ENCODE assay signal across 8 mouse cellular contexts in genomic region chr4:86748336-86749291, GRCm38 (mm10). TPM values are rescaled to one million over a fixed set of nuclear protein-coding genes. Genes with fewer than 3 reads are reported as not detected.
DNase-seq lines count a peak whose midpoint lies in the region; ATAC-seq and TF ChIP-seq lines count a peak whose summit lies in the region.

Gene Dennd4c (plus strand): TSS chr4:86748555.

- under 1% methylated on average over 89 of the region's 95 CpGs for WGBS in forebrain, embryonic 16.5 days
- WGBS in lung, embryonic 15.5 days: under 1% methylated on average over 77 of the region's 95 CpGs

- peak within 1 kb of the TSS; percentile 57; the same call in 1 of the 2 replicates for H3K27ac ChIP-seq in forebrain, embryonic 16.5 days (ENCODE audit: low read length)
- peak within 1 kb of the TSS; percentile 92 for H3K27ac ChIP-seq in lung, embryonic 15.5 days

- H3K4me1 ChIP-seq in G1E (ENCODE audit: insufficient read depth, low read depth, low read length): peaks cover 35% of the 10 kb centered on the region
- peaks cover 10% of the 10 kb centered on the region for H3K4me1 ChIP-seq in forebrain, embryonic 16.5 days (replicated peaks; ENCODE audit: control insufficient read depth, insufficient read depth, low read length)
- peaks cover 17% of the 10 kb centered on the region for H3K4me1 ChIP-seq in lung, embryonic 15.5 days

- no peaks in the 10 kb centered on the region for H3K9me3 ChIP-seq in G1E (replicated peaks)
- H3K9me3 ChIP-seq in forebrain, embryonic 16.5 days (ENCODE audit: control insufficient read depth, low read length): no peaks in the 10 kb centered on the region
- no peaks in the 10 kb centered on the region for H3K9me3 ChIP-seq in lung, embryonic 15.5 days

- no peak for TF ChIP-seq CTCF in G1E (IDR thresholded peaks at IDR 0.05; ENCODE audit: low read depth, low read length)

- peak within 1 kb of the TSS; percentile 60 for H3K4me2 ChIP-seq in forebrain, embryonic 16.5 days (ENCODE audit: low read length)
- H3K4me2 ChIP-seq in lung, embryonic 15.5 days: peak within 1 kb of the TSS; percentile 83

- peaks cover 5% of the 10 kb centered on the region for H3K36me3 ChIP-seq in G1E (replicated peaks)
- no peaks in the 10 kb centered on the region for H3K36me3 ChIP-seq in forebrain, embryonic 16.5 days (ENCODE audit: control insufficient read depth, insufficient read depth)
- H3K36me3 ChIP-seq in lung, embryonic 15.5 days: no peaks in the 10 kb centered on the region

- ATAC-seq in G1E (ENCODE audit: extremely low read depth, insufficient number of reproducible peaks, low FRiP score, poor library complexity, severe bottlenecking): peak; percentile 90
- ATAC-seq in forebrain, embryonic 16.5 days: peak; percentile 94
- ATAC-seq in lung, embryonic 15.5 days (ENCODE audit: borderline replicate concordance, extremely low read depth, low FRiP score, low TSS enrichment): peak; percentile 98

- peak within 1 kb of the TSS; percentile 97 for H3K9ac ChIP-seq in forebrain, embryonic 16.5 days (replicated peaks; ENCODE audit: low read depth, low read length)
- peak within 1 kb of the TSS; percentile 92 for H3K9ac ChIP-seq in lung, embryonic 15.5 days

- DNase-seq in G1E (ENCODE audit: low spot score): peak; percentile 92
- DNase-seq in cerebellum, adult 18-20 months: peak; percentile 93 to 96
- peak; percentile 98 for DNase-seq in heart, postnatal 4 days
- peak; percentile 75 to 83 for DNase-seq in layer of hippocampus, adult 8-10 months (ENCODE audit: low spot score in 2 of 2)
- peak; percentile 92 for DNase-seq in ovary, adult 18-20 months (ENCODE audit: low spot score)
- DNase-seq in thymus, postnatal 0 days (ENCODE audit: low spot score): peak; percentile 94

- peaks cover 8% of the 10 kb centered on the region; the same call in 1 of the 2 replicates for H3K27me3 ChIP-seq in G1E (ENCODE audit: insufficient read depth, low read length)
- no peaks in the 10 kb centered on the region for H3K27me3 ChIP-seq in forebrain, embryonic 16.5 days (replicated peaks; ENCODE audit: control insufficient read depth, insufficient read depth, low read length)
- no peaks in the 10 kb centered on the region for H3K27me3 ChIP-seq in lung, embryonic 15.5 days

- peak within 1 kb of the TSS; percentile 88 for H3K4me3 ChIP-seq in G1E (ENCODE audit: low read depth, low read length)
- peak within 1 kb of the TSS; percentile 96 for H3K4me3 ChIP-seq in forebrain, embryonic 16.5 days (replicated peaks; ENCODE audit: low read length)
- peak within 1 kb of the TSS; percentile 87 for H3K4me3 ChIP-seq in lung, embryonic 15.5 days

RNA-seq across cellular contexts. Expression of gene Dennd4c, which starts in this region (rescaled TPM):
- 33.3 and 53.3 TPM in 2 replicates for total RNA-seq in G1E (2014; fragmentation: Nextera tagmentation)
- total RNA-seq in G1E (2017): 26.6 and 30.3 TPM in 2 replicates
- polyA plus RNA-seq in G1E (2012): 3.2 and 3.4 TPM in 2 replicates
- polyA plus RNA-seq in forebrain, embryonic 16.5 days (2015; fragmentation: Nextera tagmentation; extraction: Ambion mirVana): 3.2 and 4.7 TPM in 2 replicates
- 10 to 100 TPM; 26.2 to 33.0 TPM for total RNA-seq in heart, postnatal 4 days (2021)
- 10 to 100 TPM; 10.4 to 13.0 (median 11.6) TPM for total RNA-seq in layer of hippocampus, adult 8-10 months (2022)
- 7.0 and 7.1 TPM in 2 replicates for polyA plus RNA-seq in lung, embryonic 15.5 days (2015; fragmentation: Nextera tagmentation; extraction: Ambion mirVana)
- polyA plus RNA-seq in thymus, postnatal 0 days (2015; fragmentation: Nextera tagmentation; extraction: Ambion mirVana): 4.6 and 6.3 TPM in 2 replicates

Comparison
In these comparisons a context has a peak if more than half of its experiments do, and no peak if none do; other contexts are left out.
1. Peak in every context shown above with its lines: DNase-seq, ATAC-seq, H3K4me3 ChIP-seq and H3K27ac ChIP-seq.